Mouse (Mus musculus) CH12.LX (cell line): ENCODE results near the gene Pcdh15. TPM values are rescaled to one million over a fixed set of nuclear protein-coding genes. Genes with fewer than 3 reads are reported as not detected.

ENCODE experiments used
- DNase-seq: peaks from one replicate; pipeline ENCODE4 v3.0.0-alpha.2; 2013; ENCODE audit errors: extremely low read depth
- H3K27ac ChIP-seq: 2 replicates; pipeline ENCODE4 v1.5.1; 2012; ENCODE audit warnings: low read depth, mild to moderate bottlenecking, control low read depth, moderate library complexity; ENCODE audit not compliant: insufficient read depth
- H3K27me3 ChIP-seq: replicated peaks from 2 replicates; pipeline ENCODE3; 2012; ENCODE audit warnings: inconsistent platforms
- H3K36me3 ChIP-seq, 2 experiments: replicated peaks in 1 of 2; 2 replicates each; pipeline versions ENCODE3 to v1.6.1; 2012; ENCODE audit warnings: inconsistent platforms in 1 of 2, low read length in 1 of 2, mild to moderate bottlenecking in 1 of 2, mixed read lengths in 1 of 2, moderate library complexity in 1 of 2; ENCODE audit not compliant: control insufficient read depth in 1 of 2, insufficient read depth in 1 of 2
- H3K4me1 ChIP-seq, 2 experiments: 2 replicates each; pipeline ENCODE4 v1.6.1; 2012; ENCODE audit warnings: inconsistent platforms in 1 of 2, moderate library complexity in 1 of 2; ENCODE audit not compliant: insufficient read depth in 2 of 2, control insufficient read depth in 1 of 2
- H3K4me2 ChIP-seq: 2 replicates; pipeline ENCODE4 v1.6.1; 2012; ENCODE audit warnings: low read depth, mild to moderate bottlenecking, control low read depth; ENCODE audit not compliant: poor library complexity, insufficient read depth, severe bottlenecking
- H3K4me3 ChIP-seq, 3 experiments: fragments of 150-350 bp in 1 of 3; sonication (generic) in 1 of 3; replicated peaks in 1 of 3; 2 replicates each; pipeline versions ENCODE3 to v1.5.1; 2011 to 2012; ENCODE audit warnings: low read depth in 2 of 3, low read length in 2 of 3, mild to moderate bottlenecking in 2 of 3, moderate library complexity in 2 of 3, control low read depth in 1 of 3, improper control_type of control experiment in 1 of 3, inconsistent platforms in 1 of 3, mixed read lengths in 1 of 3; ENCODE audit not compliant: poor library complexity in 1 of 3
- H3K79me2 ChIP-seq: replicated peaks from 2 replicates; pipeline ENCODE4 v1.6.1; 2012; ENCODE audit warnings: mild to moderate bottlenecking, moderate library complexity; ENCODE audit not compliant: control insufficient read depth, poor library complexity, insufficient read depth, severe bottlenecking; ENCODE audit errors: extremely low read depth
- H3K9ac ChIP-seq: 2 replicates; pipeline ENCODE4 v1.6.1; 2012; ENCODE audit warnings: low read depth, mild to moderate bottlenecking, control low read depth, moderate library complexity; ENCODE audit not compliant: insufficient read depth
- H3K9me3 ChIP-seq: replicated peaks from 2 replicates; pipeline ENCODE3; 2012; ENCODE audit warnings: low read length, inconsistent platforms, mixed read lengths
- BHLHE40 ChIP-seq: IDR thresholded peaks from 2 replicates; pipeline ENCODE4 v1.6.1; 2011; ENCODE audit warnings: mild to moderate bottlenecking, low read depth, low read length, improper control_type of control experiment
- CHD1 ChIP-seq: IDR thresholded peaks from 2 replicates; pipeline ENCODE4 v1.6.1; 2012; ENCODE audit warnings: low read depth, low read length, improper control_type of control experiment, inconsistent platforms
- CHD2 ChIP-seq: IDR thresholded peaks from 2 replicates; pipeline ENCODE4 v1.6.1; 2011; ENCODE audit warnings: low read length, improper control_type of control experiment
- CTCF ChIP-seq, 2 experiments: IDR thresholded peaks in 1 of 2; conservative IDR thresholded peaks in 1 of 2; 2 replicates each; pipeline ENCODE4 v1.5.1; 2011 to 2012; ENCODE audit warnings: low read depth in 2 of 2, low read length in 2 of 2, improper control_type of control experiment in 1 of 2, inconsistent platforms in 1 of 2, mild to moderate bottlenecking in 1 of 2, moderate library complexity in 1 of 2
- EP300 ChIP-seq: IDR thresholded peaks from 2 replicates; pipeline ENCODE4 v1.6.1; 2011; ENCODE audit warnings: low read length, improper control_type of control experiment
- ETS1 ChIP-seq: conservative IDR thresholded peaks from 2 replicates; pipeline ENCODE4 v1.6.1; 2012; ENCODE audit warnings: low read depth, mild to moderate bottlenecking, inconsistent platforms, low read length, improper control_type of control experiment, moderate library complexity
- GABPA ChIP-seq: IDR thresholded peaks from 2 replicates; pipeline ENCODE4 v1.6.1; 2012; ENCODE audit warnings: low read depth, low read length, improper control_type of control experiment, inconsistent platforms; ENCODE audit not compliant: insufficient replicate concordance
- HCFC1 ChIP-seq: IDR thresholded peaks from 2 replicates; pipeline ENCODE4 v1.6.1; 2012; ENCODE audit warnings: low read depth, mild to moderate bottlenecking, inconsistent platforms, low read length, improper control_type of control experiment
- IRF4 ChIP-seq: IDR thresholded peaks from 2 replicates; pipeline ENCODE4 v1.6.1; 2014; ENCODE audit warnings: low read depth, mild to moderate bottlenecking, inconsistent platforms, low read length, improper control_type of control experiment
- MAFK ChIP-seq: IDR thresholded peaks from 2 replicates; pipeline ENCODE4 v1.6.1; 2011; ENCODE audit warnings: low read length, improper control_type of control experiment; ENCODE audit not compliant: insufficient replicate concordance
- MAX ChIP-seq: IDR thresholded peaks from 2 replicates; pipeline ENCODE4 v1.6.1; 2011; ENCODE audit warnings: low read length, improper control_type of control experiment
- MAZ ChIP-seq: IDR thresholded peaks from 2 replicates; pipeline ENCODE4 v1.6.1; 2012; ENCODE audit warnings: low read depth, mild to moderate bottlenecking, inconsistent platforms, low read length, improper control_type of control experiment, moderate library complexity
- MEF2A ChIP-seq: IDR thresholded peaks from 2 replicates; pipeline ENCODE4 v1.6.1; 2014; ENCODE audit warnings: low read depth, mild to moderate bottlenecking, inconsistent platforms, low read length, improper control_type of control experiment, borderline replicate concordance
- MYC ChIP-seq: IDR thresholded peaks from 2 replicates; pipeline ENCODE4 v1.6.1; 2011; ENCODE audit warnings: low read depth, mild to moderate bottlenecking, improper control_type of control experiment, low read length
- PAX5 ChIP-seq: IDR thresholded peaks from 2 replicates; pipeline ENCODE4 v1.6.1; 2012; ENCODE audit warnings: low read length, inconsistent platforms, mixed read lengths
- POLR2A ChIP-seq: IDR thresholded peaks from 2 replicates; pipeline ENCODE4 v1.6.1; 2011; ENCODE audit warnings: low read depth, mild to moderate bottlenecking, improper control_type of control experiment, low read length
- POLR2AphosphoS2 ChIP-seq: IDR thresholded peaks from 2 replicates; pipeline ENCODE4 v1.6.1; 2011; ENCODE audit warnings: low read depth, low read length, improper control_type of control experiment
- RCOR1 ChIP-seq: conservative IDR thresholded peaks from 2 replicates; pipeline ENCODE4 v1.6.1; 2012; ENCODE audit warnings: low read depth, mild to moderate bottlenecking, inconsistent platforms, low read length, improper control_type of control experiment
- TCF12 ChIP-seq: IDR thresholded peaks from 2 replicates; pipeline ENCODE4 v1.6.1; 2014; ENCODE audit warnings: low read depth, mild to moderate bottlenecking, inconsistent platforms, low read length, improper control_type of control experiment
- UBTF ChIP-seq: IDR thresholded peaks from 2 replicates; pipeline ENCODE4 v1.6.1; 2012; ENCODE audit warnings: low read depth, mild to moderate bottlenecking, inconsistent platforms, low read length, improper control_type of control experiment, moderate library complexity
- USF1 ChIP-seq: IDR thresholded peaks from 2 replicates; pipeline ENCODE4 v1.6.1; 2014; ENCODE audit warnings: low read depth, mild to moderate bottlenecking, inconsistent platforms, low read length, improper control_type of control experiment
- ZC3H11A ChIP-seq: IDR thresholded peaks from 2 replicates; pipeline ENCODE4 v1.6.1; 2012; ENCODE audit warnings: low read depth, mild to moderate bottlenecking, inconsistent platforms, low read length, improper control_type of control experiment
- ZKSCAN1 ChIP-seq: IDR thresholded peaks from 2 replicates; pipeline ENCODE4 v1.6.1; 2012; ENCODE audit warnings: low read depth, inconsistent platforms, low read length, improper control_type of control experiment, borderline replicate concordance
- ZMIZ1 ChIP-seq: IDR thresholded peaks from 2 replicates; pipeline ENCODE4 v1.6.1; 2012; ENCODE audit warnings: low read depth, mild to moderate bottlenecking, inconsistent platforms, low read length, improper control_type of control experiment
- ZNF384 ChIP-seq: IDR thresholded peaks from 2 replicates; pipeline ENCODE4 v1.6.1; 2012; ENCODE audit warnings: low read depth, low read length, improper control_type of control experiment, inconsistent platforms
- dilution Hi-C: fragments of 300-500 bp; cut with MboI; formaldehyde crosslinking; loops from 2 replicates; pipeline ENCODE4 v1.14.3; 2020; ENCODE audit warnings: low sequenced_read_pairs; ENCODE audit not compliant: extremely low pct_unique_long_range_greater_than_20kb, extremely low pct_ligation_motif_present
- in situ Hi-C: fragments of 300-500 bp; cut with MboI; formaldehyde crosslinking; loops from 3 replicates; pipeline ENCODE4 v1.14.3; 2019; ENCODE audit warnings: low sequenced_read_pairs, low pct_ligation_motif_present, low pct_unique_long_range_greater_than_20kb, mixed read lengths
- polyA plus RNA-seq: library from polyadenylated mRNA; unstranded; fragments of >175 nt; gene quantifications from 2 replicates; pipeline ENCODE4 v1.2.1, GENCODE M21; 2012; ENCODE audit warnings: low read depth; ENCODE audit not compliant: insufficient read length
- total RNA-seq, 2 experiments: library from RNA; depleted of rRNA; stranded (reverse); fragments of 300-350 nt in 1 of 2; fragments of >200 nt in 1 of 2; gene quantifications; 2 replicates each; pipeline ENCODE4 v1.2.3; 2012 to 2014

Gene Pcdh15
- total and polyA plus RNA-seq, 3 experiments, result not detected

DNA sequence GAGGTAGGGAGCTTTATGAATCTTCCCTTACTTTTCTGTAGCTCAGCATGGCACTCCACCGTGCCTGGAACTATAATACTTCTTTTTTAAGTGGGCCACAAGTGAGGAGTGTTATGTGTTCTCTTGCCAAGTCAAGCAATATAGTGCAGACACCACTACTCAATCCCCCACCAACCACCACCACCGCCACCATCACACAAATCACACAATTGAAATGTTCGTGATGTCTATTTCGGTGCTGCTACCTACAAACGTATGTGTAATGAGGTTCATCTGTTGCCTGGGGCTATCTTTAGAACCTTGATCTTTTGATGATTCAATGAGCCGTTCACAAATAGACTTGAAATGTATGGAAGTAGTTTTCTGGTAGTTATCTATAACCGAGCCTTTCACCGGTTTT is 1304.0 kb downstream of the Pcdh15 start:
- in situ Hi-C loops (no loop called here), dilution Hi-C loops (no loop called here)
- H3K9ac ChIP-seq, result no peak overlapping the region
- no peaks in the 10 kb centered on the region for H3K36me3 ChIP-seq
- no peaks in the 10 kb centered on the region for H3K4me1 ChIP-seq
- H3K9me3 ChIP-seq, result no peaks in the 10 kb centered on the region
- no peak overlapping the region for H3K27ac ChIP-seq
- no peak for DNase-seq
- TF ChIP-seq RCOR1 (no peak), EP300 (no peak)
- H3K27me3 ChIP-seq, result no peaks in the 10 kb centered on the region
- H3K79me2 ChIP-seq, result no peaks in the 10 kb centered on the region
- H3K4me2 ChIP-seq, result no peak overlapping the region
- no peak overlapping the region for H3K4me3 ChIP-seq

DNA sequence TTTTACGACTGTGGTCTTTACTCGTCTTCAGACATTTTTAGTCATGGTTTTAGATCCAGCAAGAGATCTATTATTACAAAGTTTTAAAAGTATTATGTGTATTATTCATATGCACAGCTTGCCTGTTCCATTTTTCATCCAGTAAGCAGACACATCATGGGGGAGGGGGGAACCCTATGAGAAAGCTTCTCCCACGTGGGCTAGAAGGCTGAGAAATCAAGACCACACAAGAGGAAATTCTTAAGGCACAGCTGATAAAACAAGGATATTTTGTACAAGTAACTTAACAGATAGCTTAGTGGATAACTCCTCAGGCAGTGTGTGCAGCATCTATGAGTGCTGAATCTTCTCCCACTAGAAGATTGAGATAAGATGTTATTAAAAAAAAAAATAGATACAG is 1314.9 kb downstream of the Pcdh15 start:
- dilution Hi-C loops, result no loop called here
- H3K27me3 ChIP-seq, result no peaks in the 10 kb centered on the region

GRCm38 (mm10) chr10:74414945-74415344 is 1315.8 kb downstream of the Pcdh15 start:
- Histone ChIP-seq H3K36me3 (no peaks in the 10 kb centered on the region), H3K4me1 (peaks cover 0 to 7% of the 10 kb centered on the region in 2 experiments; a peak in 1 of 4 replicates), H3K9ac (no peak overlapping the region), H3K27me3 (no peaks in the 10 kb centered on the region), H3K27ac (no peak overlapping the region), H3K4me2 (no peak overlapping the region), H3K4me3 (no peak overlapping the region), H3K79me2 (no peaks in the 10 kb centered on the region), H3K9me3 (no peaks in the 10 kb centered on the region)
- in situ Hi-C loops (no loop called here), dilution Hi-C loops (no loop called here)
- no peak for DNase-seq
- no peak for TF ChIP-seq ZMIZ1
- TF ChIP-seq ZNF384, result no peak
- TF ChIP-seq USF1, result no peak
- TF ChIP-seq ZKSCAN1, result no peak
- no peak for TF ChIP-seq MAX
- TF ChIP-seq CHD1, result no peak
- no peak for TF ChIP-seq RCOR1
- TF ChIP-seq MAZ, result no peak
- TF ChIP-seq ETS1, result no peak
- no peak for TF ChIP-seq GABPA
- no peak for TF ChIP-seq BHLHE40
- TF ChIP-seq HCFC1, result no peak
- TF ChIP-seq IRF4, result no peak
- TF ChIP-seq CTCF (conservative IDR thresholded peaks at IDR 0.05 in 1 of 2, IDR thresholded peaks at IDR 0.05 in 1 of 2; ENCODE audit: low read depth in 2 of 2, low read length in 2 of 2), result no peak
- no peak for TF ChIP-seq UBTF
- no peak for TF ChIP-seq POLR2A
- TF ChIP-seq PAX5, result no peak
- no peak for TF ChIP-seq POLR2AphosphoS2
- no peak for TF ChIP-seq EP300

More for the DNA sequence above, 1314.9 kb downstream of the Pcdh15 start:
- H3K9ac ChIP-seq, result no peak overlapping the region
- H3K27ac ChIP-seq, result no peak overlapping the region
- H3K4me3 ChIP-seq, result no peak overlapping the region
- peaks cover 0 to 7% of the 10 kb centered on the region in 2 experiments; a peak in 1 of 4 replicates for H3K4me1 ChIP-seq
- DNase-seq, result no peak
- in situ Hi-C loops, result no loop called here
- no peak overlapping the region for H3K4me2 ChIP-seq
- H3K36me3 ChIP-seq, result no peaks in the 10 kb centered on the region
- TF ChIP-seq ZC3H11A (no peak), TCF12 (no peak), CTCF (conservative IDR thresholded peaks at IDR 0.05 in 1 of 2, IDR thresholded peaks at IDR 0.05 in 1 of 2; ENCODE audit: low read depth in 2 of 2, low read length in 2 of 2) (no peak), UBTF (no peak), CHD2 (no peak), MYC (no peak), POLR2AphosphoS2 (no peak), BHLHE40 (no peak), ZNF384 (no peak), MAFK (no peak), MEF2A (no peak), MAX (no peak), EP300 (no peak), MAZ (no peak), HCFC1 (no peak)
- no peaks in the 10 kb centered on the region for H3K9me3 ChIP-seq
- no peaks in the 10 kb centered on the region for H3K79me2 ChIP-seq
